Mouse (Mus musculus): ENCODE results near the gene Ica1.

- TF ChIP-seq CTCF (IDR thresholded peaks at IDR 0.05; ENCODE audit: borderline replicate concordance, extremely low read depth, insufficient read depth, insufficient read length) (no peak), POLR2A (IDR thresholded peaks at IDR 0.05; ENCODE audit: borderline replicate concordance, extremely low read depth, insufficient read depth, insufficient read length, poor library complexity, severe bottlenecking) (no peak)
Observed at GRCm38 (mm10) chr6:8716539-8716938, 61.7 kb downstream of the Ica1 start.

Data from brain, embryonic 14.5 days (tissue).